Mouse (Mus musculus): ENCODE data around the gene Trim58. TPM values are rescaled to one million over a fixed set of nuclear protein-coding genes. Genes with fewer than 3 reads are reported as not detected.

The Trim58 gene
- total and polyA plus RNA-seq, 2 experiments: not detected

- Histone ChIP-seq H3K27ac (replicated peaks; ENCODE audit: insufficient read depth, low read depth, low read length) (no peak overlapping the region), H3K36me3 (ENCODE audit: control insufficient read depth, insufficient read depth, low read length) (no peaks in the 10 kb centered on the region), H3K79me2 (ENCODE audit: control insufficient read depth, insufficient read depth, low read length) (no peaks in the 10 kb centered on the region), H3K27me3 (ENCODE audit: control insufficient read depth, insufficient read depth, low read length) (no peaks in the 10 kb centered on the region), H3K4me3 (ENCODE audit: insufficient read depth, low read depth, low read length) (no peak overlapping the region), H3K9ac (ENCODE audit: low read depth, low read length) (no peak overlapping the region), H3K4me1 (ENCODE audit: control insufficient read depth, insufficient read depth, low read length) (no peaks in the 10 kb centered on the region)
- DNase-seq (ENCODE audit: extremely low read depth, low read depth, low spot score): no peak
- TF ChIP-seq POLR2A (IDR thresholded peaks at IDR 0.05; ENCODE audit: extremely low read depth, insufficient read depth, low read length): no peak
Observed at GRCm38 (mm10) chr11:58669252-58669651, 29.0 kb downstream of the Trim58 start.

DNA sequence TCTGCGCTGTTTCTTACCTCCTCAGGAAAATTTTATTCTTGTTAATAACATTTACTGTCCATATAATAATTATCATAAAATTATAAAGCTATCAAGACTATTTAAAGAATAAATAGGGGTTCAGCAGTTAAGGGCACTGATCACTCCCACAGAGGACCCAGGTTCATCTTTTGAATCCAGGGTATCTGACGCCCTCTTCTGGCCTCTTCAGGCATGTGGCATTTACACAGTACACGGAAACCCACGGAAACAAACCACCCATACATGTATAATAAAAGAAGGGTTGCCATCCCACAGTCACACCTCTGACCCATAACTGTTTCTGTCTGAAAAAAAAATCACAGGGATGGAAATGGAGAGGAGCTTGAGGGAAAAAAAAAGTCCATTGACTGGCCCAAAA is 31.6 kb downstream of the Trim58 start:
- Histone ChIP-seq H3K9ac (ENCODE audit: low read depth, low read length) (no peak overlapping the region), H3K4me3 (ENCODE audit: insufficient read depth, low read depth, low read length) (no peak overlapping the region), H3K79me2 (ENCODE audit: control insufficient read depth, insufficient read depth, low read length) (no peaks in the 10 kb centered on the region), H3K27me3 (ENCODE audit: control insufficient read depth, insufficient read depth, low read length) (no peaks in the 10 kb centered on the region), H3K27ac (replicated peaks; ENCODE audit: insufficient read depth, low read depth, low read length) (no peak overlapping the region), H3K36me3 (ENCODE audit: control insufficient read depth, insufficient read depth, low read length) (no peaks in the 10 kb centered on the region), H3K4me1 (ENCODE audit: control insufficient read depth, insufficient read depth, low read length) (no peaks in the 10 kb centered on the region)
- 60% methylated on average over 4 of the region's 4 CpGs for WGBS
- DNase-seq (ENCODE audit: extremely low read depth, low read depth, low spot score): no peak
- TF ChIP-seq CTCF (IDR thresholded peaks at IDR 0.05; ENCODE audit: low read depth, low read length) (no peak), POLR2A (IDR thresholded peaks at IDR 0.05; ENCODE audit: extremely low read depth, insufficient read depth, low read length) (no peak)

DNA sequence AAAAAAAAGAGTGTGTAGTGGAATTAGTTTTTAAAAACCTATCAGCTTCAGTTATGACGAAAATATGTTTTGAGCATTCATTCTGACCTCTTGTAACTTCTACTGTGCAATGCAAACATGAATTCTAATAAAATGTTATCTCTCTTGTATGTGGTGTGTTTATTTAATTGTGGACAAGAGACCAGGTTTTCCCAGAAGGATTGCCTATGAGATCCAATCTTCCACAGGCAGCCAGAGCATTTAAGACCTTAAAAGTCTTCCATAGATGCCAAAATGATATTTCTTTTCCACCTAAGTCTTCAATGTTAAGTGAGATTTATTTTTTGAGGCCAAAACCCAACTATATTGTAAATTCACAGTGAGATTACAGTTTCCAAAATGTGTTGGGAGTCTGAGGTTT is 40.5 kb downstream of the Trim58 start, which contains the start of gene Olfr320:
Gene Olfr320 (plus strand): TSS at position 301 of the 400 bp plus-strand sequence.
- no peak for DNase-seq (ENCODE audit: extremely low read depth, low read depth, low spot score)
- 83% methylated on average over 1 of the region's 1 CpGs for WGBS
- no peaks in the 10 kb centered on the region for H3K4me1 ChIP-seq (ENCODE audit: control insufficient read depth, insufficient read depth, low read length)

DNA sequence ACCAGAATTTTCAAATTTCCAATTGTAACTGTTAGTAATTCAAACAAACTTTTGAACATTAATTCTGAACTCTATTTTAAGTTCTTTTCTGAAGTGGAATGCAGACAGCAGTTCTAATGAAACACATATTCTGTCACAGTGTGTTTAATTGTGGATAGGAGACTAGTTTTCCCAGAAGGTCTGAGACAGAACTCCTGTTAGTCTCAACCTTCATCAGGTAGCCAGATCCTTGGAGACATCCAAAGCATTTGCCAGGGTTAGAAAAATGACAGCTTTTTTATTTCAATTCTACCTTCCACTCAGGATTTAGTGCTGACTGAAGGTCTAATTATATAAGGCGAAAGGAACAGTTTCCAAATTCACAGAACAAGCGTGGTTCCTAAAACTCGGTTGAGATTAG is 58.6 kb downstream of the Trim58 start, which contains the start of gene Olfr319:
Gene Olfr319 (plus strand): TSS at position 301 of the 400 bp plus-strand sequence.
- H3K27me3 ChIP-seq (ENCODE audit: control insufficient read depth, insufficient read depth, low read length): peaks cover 2% of the 10 kb centered on the region; the same call in 1 of the 2 replicates
- no peak within 1 kb of the TSS for H3K4me3 ChIP-seq (ENCODE audit: insufficient read depth, low read depth, low read length)
- no peaks in the 10 kb centered on the region for H3K4me1 ChIP-seq (ENCODE audit: control insufficient read depth, insufficient read depth, low read length)
- no peak within 1 kb of the TSS for H3K27ac ChIP-seq (replicated peaks; ENCODE audit: insufficient read depth, low read depth, low read length)
- no peak within 1 kb of the TSS for H3K9ac ChIP-seq (ENCODE audit: low read depth, low read length)
- no peak for DNase-seq (ENCODE audit: extremely low read depth, low read depth, low spot score)
- H3K36me3 ChIP-seq (ENCODE audit: control insufficient read depth, insufficient read depth, low read length): no peaks in the 10 kb centered on the region
- 75% methylated on average over 3 of the region's 3 CpGs for WGBS
- TF ChIP-seq CTCF (IDR thresholded peaks at IDR 0.05; ENCODE audit: low read depth, low read length): no peak
- TF ChIP-seq POLR2A (IDR thresholded peaks at IDR 0.05; ENCODE audit: extremely low read depth, insufficient read depth, low read length): no peak
- no peaks in the 10 kb centered on the region for H3K79me2 ChIP-seq (ENCODE audit: control insufficient read depth, insufficient read depth, low read length)

More for the DNA sequence above, 40.5 kb downstream of the Trim58 start, which contains the start of gene Olfr320:
- Histone ChIP-seq H3K36me3 (ENCODE audit: control insufficient read depth, insufficient read depth, low read length) (no peaks in the 10 kb centered on the region), H3K27ac (replicated peaks; ENCODE audit: insufficient read depth, low read depth, low read length) (no peak within 1 kb of the TSS), H3K27me3 (ENCODE audit: control insufficient read depth, insufficient read depth, low read length) (no peaks in the 10 kb centered on the region), H3K4me3 (ENCODE audit: insufficient read depth, low read depth, low read length) (no peak within 1 kb of the TSS), H3K9ac (ENCODE audit: low read depth, low read length) (no peak within 1 kb of the TSS), H3K79me2 (ENCODE audit: control insufficient read depth, insufficient read depth, low read length) (no peaks in the 10 kb centered on the region)
- TF ChIP-seq POLR2A (IDR thresholded peaks at IDR 0.05; ENCODE audit: extremely low read depth, insufficient read depth, low read length) (no peak), CTCF (IDR thresholded peaks at IDR 0.05; ENCODE audit: low read depth, low read length) (no peak)

Other genes with a start within 250 kb of the Trim58 start
- gene 1810065E05Rik, start 219.4 kb upstream of the Trim58 start, total RNA-seq (2014; rRNA removed): not detected in 2 replicates
- gene 1810065E05Rik, start 219.4 kb upstream of the Trim58 start, polyA plus RNA-seq (2012; rRNA removed): 0.22 TPM in 1 of 2 replicates, not detected in the other
- gene Gm12253, start 207.9 kb upstream of the Trim58 start, total RNA-seq (2014; rRNA removed): not detected in 2 replicates
- gene Gm12253, start 207.9 kb upstream of the Trim58 start, polyA plus RNA-seq (2012; rRNA removed): not detected in 2 replicates
- not detected in 2 replicates for gene Lypd9, start 187.5 kb upstream of the Trim58 start, total RNA-seq (2014; rRNA removed)
- not detected in 2 replicates for gene Lypd9, start 187.5 kb upstream of the Trim58 start, polyA plus RNA-seq (2012; rRNA removed)
- gene Olfr30, start 178.2 kb upstream of the Trim58 start, total RNA-seq (2014; rRNA removed): not detected in 2 replicates
- gene Olfr30, start 178.2 kb upstream of the Trim58 start, polyA plus RNA-seq (2012; rRNA removed): not detected in 2 replicates
- not detected in 2 replicates for gene Olfr332, start 147.9 kb upstream of the Trim58 start, total RNA-seq (2014; rRNA removed)
- gene Olfr332, start 147.9 kb upstream of the Trim58 start, polyA plus RNA-seq (2012; rRNA removed): not detected in 2 replicates
- gene Olfr331, start 137.9 kb upstream of the Trim58 start, total RNA-seq (2014; rRNA removed): not detected in 2 replicates
- gene Olfr331, start 137.9 kb upstream of the Trim58 start, polyA plus RNA-seq (2012; rRNA removed): not detected in 2 replicates
- gene Olfr330, start 105.6 kb upstream of the Trim58 start, total RNA-seq (2014; rRNA removed): not detected in 2 replicates
- not detected in 2 replicates for gene Olfr330, start 105.6 kb upstream of the Trim58 start, polyA plus RNA-seq (2012; rRNA removed)
- gene Olfr329-ps, start 94.0 kb upstream of the Trim58 start, total RNA-seq (2014; rRNA removed): not detected in 2 replicates
- not detected in 2 replicates for gene Olfr329-ps, start 94.0 kb upstream of the Trim58 start, polyA plus RNA-seq (2012; rRNA removed)
- 0.07 TPM in 1 of 2 replicates, not detected in the other for gene Olfr328, start 84.8 kb upstream of the Trim58 start, total RNA-seq (2014; rRNA removed)
- not detected in 2 replicates for gene Olfr328, start 84.8 kb upstream of the Trim58 start, polyA plus RNA-seq (2012; rRNA removed)
- gene Olfr224, start 69.9 kb upstream of the Trim58 start, total RNA-seq (2014; rRNA removed): not detected in 2 replicates
- gene Olfr224, start 69.9 kb upstream of the Trim58 start, polyA plus RNA-seq (2012; rRNA removed): not detected in 2 replicates
- not detected in 2 replicates for gene Olfr325, start 62.7 kb upstream of the Trim58 start, total RNA-seq (2014; rRNA removed)
- gene Olfr325, start 62.7 kb upstream of the Trim58 start, polyA plus RNA-seq (2012; rRNA removed): not detected in 2 replicates
- gene Olfr324, start 45.4 kb upstream of the Trim58 start, total RNA-seq (2014; rRNA removed): not detected in 2 replicates
- not detected in 2 replicates for gene Olfr324, start 45.4 kb upstream of the Trim58 start, polyA plus RNA-seq (2012; rRNA removed)
- 0.27 TPM in 1 of 2 replicates, not detected in the other for gene 2210407C18Rik, start 24.4 kb upstream of the Trim58 start, total RNA-seq (2014; rRNA removed)
- not detected in 2 replicates for gene 2210407C18Rik, start 24.4 kb upstream of the Trim58 start, polyA plus RNA-seq (2012; rRNA removed)
- gene Olfr323, start 10.0 kb upstream of the Trim58 start, total RNA-seq (2014; rRNA removed): not detected in 2 replicates
- gene Olfr323, start 10.0 kb upstream of the Trim58 start, polyA plus RNA-seq (2012; rRNA removed): not detected in 2 replicates
- gene Olfr322, start 18.3 kb downstream of the Trim58 start, total RNA-seq (2014; rRNA removed): not detected in 2 replicates
- gene Olfr322, start 18.3 kb downstream of the Trim58 start, polyA plus RNA-seq (2012; rRNA removed): not detected in 2 replicates
- gene Olfr320, start 40.6 kb downstream of the Trim58 start, total RNA-seq (2014; rRNA removed): not detected in 2 replicates
- not detected in 2 replicates for gene Olfr320, start 40.6 kb downstream of the Trim58 start, polyA plus RNA-seq (2012; rRNA removed)
- not detected in 2 replicates for gene Olfr319, start 58.7 kb downstream of the Trim58 start, total RNA-seq (2014; rRNA removed)
- not detected in 2 replicates for gene Olfr319, start 58.7 kb downstream of the Trim58 start, polyA plus RNA-seq (2012; rRNA removed)
- not detected in 2 replicates for gene Olfr318, start 83.5 kb downstream of the Trim58 start, total RNA-seq (2014; rRNA removed)
- not detected in 2 replicates for gene Olfr318, start 83.5 kb downstream of the Trim58 start, polyA plus RNA-seq (2012; rRNA removed)
- gene Olfr317, start 98.7 kb downstream of the Trim58 start, total RNA-seq (2014; rRNA removed): not detected in 2 replicates
- gene Olfr317, start 98.7 kb downstream of the Trim58 start, polyA plus RNA-seq (2012; rRNA removed): not detected in 2 replicates
- not detected in 2 replicates for gene Olfr316, start 112.3 kb downstream of the Trim58 start, total RNA-seq (2014; rRNA removed)
- not detected in 2 replicates for gene Olfr316, start 112.3 kb downstream of the Trim58 start, polyA plus RNA-seq (2012; rRNA removed)
- not detected in 2 replicates for gene Olfr315, start 132.7 kb downstream of the Trim58 start, total RNA-seq (2014; rRNA removed)
- not detected in 2 replicates for gene Olfr315, start 132.7 kb downstream of the Trim58 start, polyA plus RNA-seq (2012; rRNA removed)
- gene Olfr314, start 142.5 kb downstream of the Trim58 start, total RNA-seq (2014; rRNA removed): not detected in 2 replicates
- not detected in 2 replicates for gene Olfr314, start 142.5 kb downstream of the Trim58 start, polyA plus RNA-seq (2012; rRNA removed)
- not detected in 2 replicates for gene Fam183b, start 161.5 kb downstream of the Trim58 start, total RNA-seq (2014; rRNA removed)
- not detected in 2 replicates for gene Fam183b, start 161.5 kb downstream of the Trim58 start, polyA plus RNA-seq (2012; rRNA removed)
- not detected in 2 replicates for gene Olfr313, start 174.5 kb downstream of the Trim58 start, total RNA-seq (2014; rRNA removed)
- not detected in 2 replicates for gene Olfr313, start 174.5 kb downstream of the Trim58 start, polyA plus RNA-seq (2012; rRNA removed)
- gene Olfr312, start 188.8 kb downstream of the Trim58 start, total RNA-seq (2014; rRNA removed): not detected in 2 replicates
- not detected in 2 replicates for gene Olfr312, start 188.8 kb downstream of the Trim58 start, polyA plus RNA-seq (2012; rRNA removed)
- not detected in 2 replicates for gene Olfr311, start 198.8 kb downstream of the Trim58 start, total RNA-seq (2014; rRNA removed)
- not detected in 2 replicates for gene Olfr311, start 198.8 kb downstream of the Trim58 start, polyA plus RNA-seq (2012; rRNA removed)
- gene Gm12258, start 206.7 kb downstream of the Trim58 start, total RNA-seq (2014; rRNA removed): 2.5 and 3.5 TPM in 2 replicates
- gene Gm12258, start 206.7 kb downstream of the Trim58 start, polyA plus RNA-seq (2012; rRNA removed): 0.92 and 1.2 TPM in 2 replicates
- gene 2810021J22Rik, start 226.8 kb downstream of the Trim58 start, total RNA-seq (2014; rRNA removed): 1.3 TPM in 2 replicates
- 1.8 and 2.6 TPM in 2 replicates for gene 2810021J22Rik, start 226.8 kb downstream of the Trim58 start, polyA plus RNA-seq (2012; rRNA removed)